Mouse (Mus musculus) lung, postnatal 25 days (tissue): ENCODE measurements around the gene Ift46.

Experiments used
- DNase-seq: peaks from one replicate; pipeline ENCODE4 v3.0.0; 2022; ENCODE audit warnings: low spot score

Ift46 gene

GRCm38 (mm10) chr9:44810316-44810715, 42.6 kb downstream of the Ift46 start:
- no peak for DNase-seq

GRCm38 (mm10) chr9:44814179-44814578, 46.5 kb downstream of the Ift46 start:
- no peak for DNase-seq

GRCm38 (mm10) chr9:44817522-44817921, 49.8 kb downstream of the Ift46 start:
- DNase-seq = no peak

GRCm38 (mm10) chr9:44819920-44820827, 52.5 kb downstream of the Ift46 start:
- DNase-seq = no peak

GRCm38 (mm10) chr9:44826660-44827059, 59.0 kb downstream of the Ift46 start:
- DNase-seq = no peak

GRCm38 (mm10) chr9:44828944-44829343, 61.2 kb downstream of the Ift46 start:
- no peak for DNase-seq

- DNase-seq = no peak
Observed at GRCm38 (mm10) chr9:44830506-44830905, 62.8 kb downstream of the Ift46 start.

- DNase-seq = peak; percentile 21
Observed at GRCm38 (mm10) chr9:44832356-44832755, 64.6 kb downstream of the Ift46 start.

- peak; percentile 71 for DNase-seq
Observed at GRCm38 (mm10) chr9:44836439-44836838, 68.7 kb downstream of the Ift46 start.

- peak; percentile 38 for DNase-seq
Observed at GRCm38 (mm10) chr9:44841241-44841640, 73.5 kb downstream of the Ift46 start.
